In genomic region chr9:86726381-86726720, GRCm38 (mm10) we compare ENCODE assay signal across 23 mouse cellular contexts. TPM values are rescaled to one million over a fixed set of nuclear protein-coding genes. Genes with fewer than 3 reads are reported as not detected.
DNase-seq lines count a peak whose midpoint lies in the region; ATAC-seq lines count a peak whose summit lies in the region.
"Had no signal": no experiment of that assay in that cellular context is flagged by ENCODE, and none has a peak within 500 bp of the region (broad histone marks: within the 10 kb centered on the region; RNA-seq: fewer than 3 reads in every experiment).

No protein-coding gene starts in this region.

- no peak for ATAC-seq in embryonic facial prominence, embryonic 12.5 days (ENCODE audit: insufficient number of reproducible peaks, insufficient read depth, low FRiP score, low TSS enrichment)
- peak; percentile 34 for ATAC-seq in midbrain, embryonic 15.5 days (replicated peaks)
- ATAC-seq in midbrain, embryonic 14.5 days (ENCODE audit: low FRiP score, low TSS enrichment): no peak
- ATAC-seq in forebrain, embryonic 16.5 days: peak; percentile 32
- peak; percentile 35; the same call in 1 of the 2 replicates for ATAC-seq in neural tube, embryonic 14.5 days (ENCODE audit: low read depth)
- ATAC-seq: activated CD4-positive, CD25-positive, alpha-beta regulatory T cell, adult 4 months; inflammation-experienced regulatory T-cells, adult 6 months had no signal

- no peak for DNase-seq in embryonic facial prominence, embryonic 10.5 days (ENCODE audit: low spot score)
- DNase-seq in midbrain, embryonic 14.5 days: no peak
- DNase-seq in adrenal gland, postnatal 25 days: no peak
- no peak for DNase-seq in c-Kit-positive CD71-positive TER-119-positive erythroid progenitor cells, embryonic 14.5 days (ENCODE audit: low spot score)
- DNase-seq: adrenal gland, adult 8-10 months; cerebellum, adult 9-10 months; gastrocnemius, postnatal 25 days; kidney, adult 18-20 months; left cerebral cortex, postnatal 4 days; thymus, postnatal 25 days had no signal

- H3K9ac ChIP-seq in embryonic facial prominence, embryonic 12.5 days: no peak overlapping the region
- H3K9ac ChIP-seq in midbrain, embryonic 15.5 days: no peak overlapping the region
- H3K9ac ChIP-seq in midbrain, embryonic 14.5 days (replicated peaks; ENCODE audit: low read length): no peak overlapping the region
- no peak overlapping the region for H3K9ac ChIP-seq in forebrain, embryonic 16.5 days (replicated peaks; ENCODE audit: low read depth, low read length)
- H3K9ac ChIP-seq in neural tube, embryonic 14.5 days (replicated peaks; ENCODE audit: low read depth, low read length): no peak overlapping the region
- H3K9ac ChIP-seq: limb, embryonic 15.5 days; liver, embryonic 14.5 days; lung, embryonic 15.5 days; midbrain, embryonic 12.5 days; stomach, embryonic 15.5 days had no signal

- H3K4me2 ChIP-seq in embryonic facial prominence, embryonic 12.5 days (replicated peaks): no peak overlapping the region
- H3K4me2 ChIP-seq in midbrain, embryonic 15.5 days: no peak overlapping the region
- H3K4me2 ChIP-seq in midbrain, embryonic 14.5 days (ENCODE audit: low read length): no peak overlapping the region
- no peak overlapping the region; the same call in 1 of the 2 replicates for H3K4me2 ChIP-seq in forebrain, embryonic 16.5 days (ENCODE audit: low read length)
- H3K4me2 ChIP-seq in neural tube, embryonic 14.5 days (ENCODE audit: low read depth, low read length): no peak overlapping the region
- H3K4me2 ChIP-seq: limb, embryonic 15.5 days; lung, embryonic 15.5 days; midbrain, embryonic 12.5 days; stomach, embryonic 15.5 days had no signal

- H3K9me3 ChIP-seq in embryonic facial prominence, embryonic 12.5 days: no peaks in the 10 kb centered on the region
- H3K9me3 ChIP-seq in embryonic facial prominence, embryonic 10.5 days: no peaks in the 10 kb centered on the region
- H3K9me3 ChIP-seq in midbrain, embryonic 15.5 days: no peaks in the 10 kb centered on the region
- H3K9me3 ChIP-seq in midbrain, embryonic 14.5 days (ENCODE audit: control insufficient read depth, low read length): no peaks in the 10 kb centered on the region
- no peaks in the 10 kb centered on the region for H3K9me3 ChIP-seq in forebrain, embryonic 16.5 days (ENCODE audit: control insufficient read depth, low read length)
- H3K9me3 ChIP-seq in neural tube, embryonic 14.5 days (ENCODE audit: control insufficient read depth, low read length): no peaks in the 10 kb centered on the region
- H3K9me3 ChIP-seq: limb, embryonic 15.5 days; lung, embryonic 15.5 days; midbrain, embryonic 12.5 days; stomach, embryonic 15.5 days had no signal

- 85% methylated on average over 5 of the region's 5 CpGs for WGBS in embryonic facial prominence, embryonic 12.5 days
- 86% methylated on average over 5 of the region's 5 CpGs for WGBS in embryonic facial prominence, embryonic 10.5 days
- WGBS in midbrain, embryonic 15.5 days: 64% methylated on average over 5 of the region's 5 CpGs
- WGBS in midbrain, embryonic 14.5 days: 72% methylated on average over 5 of the region's 5 CpGs
- WGBS in forebrain, embryonic 16.5 days: 63% methylated on average over 5 of the region's 5 CpGs
- 67% methylated on average over 5 of the region's 5 CpGs for WGBS in neural tube, embryonic 14.5 days

- no peak overlapping the region for H3K4me3 ChIP-seq in embryonic facial prominence, embryonic 12.5 days
- no peak overlapping the region for H3K4me3 ChIP-seq in embryonic facial prominence, embryonic 10.5 days
- H3K4me3 ChIP-seq in midbrain, embryonic 15.5 days: no peak overlapping the region
- H3K4me3 ChIP-seq in midbrain, embryonic 14.5 days (replicated peaks; ENCODE audit: low read depth, low read length): no peak overlapping the region
- no peak overlapping the region for H3K4me3 ChIP-seq in forebrain, embryonic 16.5 days (replicated peaks; ENCODE audit: low read length)
- no peak overlapping the region for H3K4me3 ChIP-seq in neural tube, embryonic 14.5 days (ENCODE audit: low read depth, low read length)
- H3K4me3 ChIP-seq: left cerebral cortex, adult 2 months; limb, embryonic 15.5 days; lung, embryonic 15.5 days; midbrain, embryonic 12.5 days; stomach, embryonic 15.5 days had no signal

- H3K4me1 ChIP-seq in embryonic facial prominence, embryonic 12.5 days: no peaks in the 10 kb centered on the region
- H3K4me1 ChIP-seq in embryonic facial prominence, embryonic 10.5 days: peaks cover 9% of the 10 kb centered on the region; the same call in 1 of the 2 replicates
- no peaks in the 10 kb centered on the region; the same call in 1 of the 2 replicates for H3K4me1 ChIP-seq in midbrain, embryonic 15.5 days
- peaks cover 5% of the 10 kb centered on the region; the same call in 1 of the 2 replicates for H3K4me1 ChIP-seq in midbrain, embryonic 14.5 days (ENCODE audit: control insufficient read depth, insufficient read depth, low read length)
- H3K4me1 ChIP-seq in forebrain, embryonic 16.5 days (replicated peaks; ENCODE audit: control insufficient read depth, insufficient read depth, low read length): peaks cover 9% of the 10 kb centered on the region
- H3K4me1 ChIP-seq in neural tube, embryonic 14.5 days (ENCODE audit: control insufficient read depth, insufficient read depth, low read length): no peaks in the 10 kb centered on the region
- H3K4me1 ChIP-seq: lung, embryonic 15.5 days; stomach, embryonic 15.5 days had no signal

- no peaks in the 10 kb centered on the region for H3K27me3 ChIP-seq in embryonic facial prominence, embryonic 12.5 days
- no peaks in the 10 kb centered on the region for H3K27me3 ChIP-seq in embryonic facial prominence, embryonic 10.5 days (replicated peaks; ENCODE audit: low read depth, poor library complexity, severe bottlenecking)
- H3K27me3 ChIP-seq in midbrain, embryonic 15.5 days (replicated peaks): no peaks in the 10 kb centered on the region
- no peaks in the 10 kb centered on the region for H3K27me3 ChIP-seq in midbrain, embryonic 14.5 days (ENCODE audit: control insufficient read depth, insufficient read depth, low read length)
- no peaks in the 10 kb centered on the region for H3K27me3 ChIP-seq in forebrain, embryonic 16.5 days (replicated peaks; ENCODE audit: control insufficient read depth, insufficient read depth, low read length)
- no peaks in the 10 kb centered on the region for H3K27me3 ChIP-seq in neural tube, embryonic 14.5 days (ENCODE audit: control insufficient read depth, insufficient read depth, low read length)
- H3K27me3 ChIP-seq: limb, embryonic 15.5 days; lung, embryonic 15.5 days; midbrain, embryonic 12.5 days; stomach, embryonic 15.5 days had no signal

- 0 out of 2 replicates have a peak overlapping the region, but pooled peaks have one; percentile 17 for H3K27ac ChIP-seq in embryonic facial prominence, embryonic 12.5 days
- H3K27ac ChIP-seq in embryonic facial prominence, embryonic 10.5 days (replicated peaks): no peak overlapping the region
- H3K27ac ChIP-seq in midbrain, embryonic 15.5 days: peak overlapping the region; percentile 52; the same call in 1 of the 2 replicates
- H3K27ac ChIP-seq in midbrain, embryonic 14.5 days (replicated peaks; ENCODE audit: low read depth, low read length): no peak overlapping the region
- H3K27ac ChIP-seq in forebrain, embryonic 16.5 days (ENCODE audit: low read length): peak overlapping the region; percentile 68
- H3K27ac ChIP-seq in neural tube, embryonic 14.5 days (ENCODE audit: low read depth, low read length): peak overlapping the region; percentile 61
- H3K27ac ChIP-seq: left cerebral cortex, adult 2 months; liver, embryonic 14.5 days; lung, embryonic 15.5 days; macrophage; stomach, embryonic 15.5 days had no signal

- no peaks in the 10 kb centered on the region for H3K36me3 ChIP-seq in embryonic facial prominence, embryonic 12.5 days
- no peaks in the 10 kb centered on the region for H3K36me3 ChIP-seq in embryonic facial prominence, embryonic 10.5 days (replicated peaks)
- no peaks in the 10 kb centered on the region for H3K36me3 ChIP-seq in midbrain, embryonic 15.5 days (replicated peaks)
- no peaks in the 10 kb centered on the region for H3K36me3 ChIP-seq in midbrain, embryonic 14.5 days (ENCODE audit: control insufficient read depth, insufficient read depth, low read length)
- no peaks in the 10 kb centered on the region for H3K36me3 ChIP-seq in forebrain, embryonic 16.5 days (ENCODE audit: control insufficient read depth, insufficient read depth)
- H3K36me3 ChIP-seq in neural tube, embryonic 14.5 days (ENCODE audit: control insufficient read depth, insufficient read depth, low read length): no peaks in the 10 kb centered on the region
- H3K36me3 ChIP-seq: limb, embryonic 15.5 days; lung, embryonic 15.5 days; midbrain, embryonic 12.5 days; stomach, embryonic 15.5 days had no signal

RNA-seq across cellular contexts. Expression of gene Prss35, which starts 17.1 kb away (rescaled TPM):
- polyA plus RNA-seq in embryonic facial prominence, embryonic 12.5 days (2016; fragmentation: Nextera tagmentation; extraction: Ambion mirVana): 11.8 and 14.9 TPM in 2 replicates
- 1.7 and 3.0 TPM in 2 replicates for polyA plus RNA-seq in embryonic facial prominence, embryonic 10.5 days (2016; fragmentation: Nextera tagmentation; extraction: Ambion mirVana)
- 4.3 and 4.8 TPM in 2 replicates for polyA plus RNA-seq in midbrain, embryonic 15.5 days (2015; fragmentation: Nextera tagmentation; extraction: Ambion mirVana)
- 2.9 and 3.3 TPM in 2 replicates for polyA plus RNA-seq in midbrain, embryonic 14.5 days (2014; fragmentation: Nextera tagmentation; extraction: Ambion mirVana)
- polyA plus RNA-seq in forebrain, embryonic 16.5 days (2015; fragmentation: Nextera tagmentation; extraction: Ambion mirVana): 0.90 and 2.3 TPM in 2 replicates
- polyA plus RNA-seq in neural tube, embryonic 14.5 days (2014; fragmentation: Nextera tagmentation; extraction: Ambion mirVana): 4.2 and 11.9 TPM in 2 replicates
- 181 and 236 TPM in 2 replicates for total RNA-seq in adrenal gland, postnatal 25 days (2021)
- polyA plus RNA-seq: activated CD4-positive, CD25-positive, alpha-beta regulatory T cell, adult 4 months; inflammation-experienced regulatory T-cells, adult 6 months; macrophage had no signal

RNA-seq across cellular contexts. Expression of gene Me1, which starts 30.6 kb away (rescaled TPM):
- polyA plus RNA-seq in embryonic facial prominence, embryonic 12.5 days (2016; fragmentation: Nextera tagmentation; extraction: Ambion mirVana): 15.2 and 17.8 TPM in 2 replicates
- polyA plus RNA-seq in embryonic facial prominence, embryonic 10.5 days (2016; fragmentation: Nextera tagmentation; extraction: Ambion mirVana): 10.1 and 12.0 TPM in 2 replicates
- 37.7 and 40.6 TPM in 2 replicates for polyA plus RNA-seq in midbrain, embryonic 15.5 days (2015; fragmentation: Nextera tagmentation; extraction: Ambion mirVana)
- polyA plus RNA-seq in midbrain, embryonic 14.5 days (2014; fragmentation: Nextera tagmentation; extraction: Ambion mirVana): 31.1 and 36.4 TPM in 2 replicates
- 21.5 and 22.7 TPM in 2 replicates for polyA plus RNA-seq in forebrain, embryonic 16.5 days (2015; fragmentation: Nextera tagmentation; extraction: Ambion mirVana)
- polyA plus RNA-seq in neural tube, embryonic 14.5 days (2014; fragmentation: Nextera tagmentation; extraction: Ambion mirVana): 49.0 and 53.0 TPM in 2 replicates
- 1,725 and 1,739 TPM in 2 replicates for total RNA-seq in adrenal gland, postnatal 25 days (2021)
- polyA plus RNA-seq: activated CD4-positive, CD25-positive, alpha-beta regulatory T cell, adult 4 months had no signal

Comparison
In these comparisons a context has a peak if more than half of its experiments do, and no peak if none do; other contexts are left out.
1. ATAC-seq: peak in midbrain, embryonic 15.5 days (single experiment), forebrain, embryonic 16.5 days (single experiment) and neural tube, embryonic 14.5 days (single experiment); none in embryonic facial prominence, embryonic 12.5 days (single experiment) and midbrain, embryonic 14.5 days (single experiment).
2. H3K27ac ChIP-seq: peak in embryonic facial prominence, embryonic 12.5 days (single experiment), midbrain, embryonic 15.5 days (single experiment), forebrain, embryonic 16.5 days (single experiment) and neural tube, embryonic 14.5 days (single experiment); none in embryonic facial prominence, embryonic 10.5 days (single experiment) and midbrain, embryonic 14.5 days (single experiment).